Mouse (Mus musculus): ENCODE data around the gene Iars2. TPM values are rescaled to one million over a fixed set of nuclear protein-coding genes. Genes with fewer than 3 reads are reported as not detected.

The Iars2 gene
- polyA plus RNA-seq, 1 experiment = not detected

DNA sequence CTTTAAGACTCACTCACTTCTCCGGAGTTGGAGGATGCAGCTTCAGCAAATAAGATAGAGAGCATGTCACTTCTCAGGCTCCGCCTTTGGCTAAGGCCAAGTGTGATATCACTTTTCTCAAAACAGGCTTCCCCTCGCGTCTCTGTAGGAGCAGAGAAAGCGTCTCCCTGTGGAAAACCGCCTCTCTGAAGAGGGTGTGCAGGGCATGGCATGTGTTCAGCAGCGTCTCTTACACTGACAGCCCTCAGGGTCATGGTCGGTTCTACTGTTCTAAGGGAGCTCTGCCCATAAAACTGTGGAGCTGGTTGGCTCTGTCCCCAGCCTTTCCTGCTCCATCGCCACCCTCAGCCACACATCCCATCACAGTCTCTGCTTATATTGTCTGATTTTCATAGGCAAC is 49.9 kb downstream of the Iars2 start:
- 82% methylated on average over 9 of the region's 9 CpGs for WGBS
- Histone ChIP-seq H3K27ac (ENCODE audit: insufficient read depth, low read depth, low read length) (no peak overlapping the region), H3K4me1 (ENCODE audit: control insufficient read depth, insufficient read depth, low read length) (no peaks in the 10 kb centered on the region), H3K4me3 (ENCODE audit: insufficient read depth, low read depth, low read length) (no peak overlapping the region)
- no peak for TF ChIP-seq POLR2A (IDR thresholded peaks at IDR 0.05; ENCODE audit: insufficient read depth, low read depth, low read length)
- no peak for TF ChIP-seq CTCF (IDR thresholded peaks at IDR 0.05; ENCODE audit: insufficient read depth, low read depth, low read length)

DNA sequence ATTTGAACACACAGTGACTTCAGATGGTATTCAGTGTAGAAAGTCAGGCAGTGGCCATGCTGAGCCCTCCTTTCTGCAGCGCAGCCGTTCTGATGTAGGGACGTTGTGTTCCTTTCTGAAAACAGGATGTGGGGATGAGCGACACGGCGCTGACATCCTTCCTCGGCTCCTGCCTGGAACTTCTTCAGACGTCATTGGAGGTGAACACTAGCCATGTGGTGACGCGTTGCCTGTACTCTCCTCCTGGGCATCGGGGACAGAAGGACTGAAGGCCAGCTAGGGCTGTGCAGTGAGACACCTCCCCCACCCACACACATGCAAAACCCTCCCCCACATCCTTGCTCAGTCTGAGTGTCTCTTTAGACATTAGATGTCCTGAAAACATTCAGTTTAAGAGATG is 52.2 kb downstream of the Iars2 start:
- H3K4me3 ChIP-seq (ENCODE audit: insufficient read depth, low read depth, low read length) = no peak overlapping the region
- H3K4me1 ChIP-seq (ENCODE audit: control insufficient read depth, insufficient read depth, low read length) = no peaks in the 10 kb centered on the region
- TF ChIP-seq POLR2A (IDR thresholded peaks at IDR 0.05; ENCODE audit: insufficient read depth, low read depth, low read length) = no peak
- no peak for TF ChIP-seq CTCF (IDR thresholded peaks at IDR 0.05; ENCODE audit: insufficient read depth, low read depth, low read length)
- H3K27ac ChIP-seq (ENCODE audit: insufficient read depth, low read depth, low read length) = no peak overlapping the region
- WGBS = 88% methylated on average over 11 of the region's 11 CpGs

DNA sequence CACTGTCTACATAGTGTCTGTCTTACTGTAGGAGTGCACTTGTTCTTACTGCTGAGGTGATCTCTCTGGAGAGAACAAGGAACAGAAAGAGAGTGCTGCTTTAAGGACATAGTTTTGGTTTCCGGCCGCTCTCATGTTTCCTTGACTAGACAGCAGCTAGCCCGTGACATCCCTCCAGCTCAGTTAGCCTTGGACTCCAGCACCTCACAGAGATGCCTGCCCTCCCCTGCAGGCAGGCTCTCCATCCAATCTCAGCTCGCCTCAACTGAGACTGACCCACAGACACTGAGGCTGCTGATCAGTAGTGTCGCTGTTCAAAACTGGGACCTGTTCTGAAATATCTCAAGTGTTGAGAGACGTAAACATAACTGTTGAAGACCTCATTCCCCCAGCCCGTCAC is 53.2 kb downstream of the Iars2 start:
- TF ChIP-seq POLR2A (IDR thresholded peaks at IDR 0.05; ENCODE audit: insufficient read depth, low read depth, low read length) (no peak), CTCF (IDR thresholded peaks at IDR 0.05; ENCODE audit: insufficient read depth, low read depth, low read length) (no peak)
- H3K4me1 ChIP-seq (ENCODE audit: control insufficient read depth, insufficient read depth, low read length) = no peaks in the 10 kb centered on the region
- WGBS = 93% methylated on average over 7 of the region's 7 CpGs
- H3K27ac ChIP-seq (ENCODE audit: insufficient read depth, low read depth, low read length) = no peak overlapping the region
- no peak overlapping the region for H3K4me3 ChIP-seq (ENCODE audit: insufficient read depth, low read depth, low read length)

DNA sequence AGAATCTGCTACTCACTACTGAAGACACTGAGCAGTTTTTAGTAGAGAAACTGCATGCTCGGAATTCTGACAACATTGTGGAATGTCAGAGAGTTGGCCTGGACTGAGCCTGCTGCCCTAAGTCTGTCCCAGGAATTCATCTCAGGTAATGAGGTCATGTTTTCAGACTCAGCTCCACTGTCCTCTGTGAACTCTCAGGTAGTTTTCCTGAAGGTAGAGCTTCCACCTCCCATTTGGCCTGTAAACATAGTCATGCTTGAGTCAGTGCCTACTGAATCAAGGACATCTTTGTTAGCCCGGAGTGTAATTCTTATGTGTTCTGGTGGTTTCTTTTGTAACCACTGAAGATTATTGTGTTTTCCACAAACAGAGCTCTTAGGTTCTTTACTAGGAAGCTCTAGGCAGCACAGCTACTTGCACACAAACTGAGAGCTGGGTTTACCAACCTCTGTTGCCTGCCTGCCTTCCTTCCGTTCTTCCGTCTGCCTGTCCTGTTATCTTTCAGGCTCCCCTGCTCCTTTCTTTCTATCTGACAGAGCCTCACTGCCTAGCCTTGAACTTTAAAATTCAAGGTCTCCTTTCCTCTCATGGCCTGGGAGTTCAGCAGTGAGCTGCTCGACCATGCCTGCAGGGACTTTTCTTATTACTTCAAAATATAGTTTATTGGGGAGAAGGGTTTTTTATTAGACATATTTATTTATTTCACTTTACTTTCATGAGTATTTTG is 54.2 kb downstream of the Iars2 start:
- TF ChIP-seq CTCF (IDR thresholded peaks at IDR 0.05; ENCODE audit: insufficient read depth, low read depth, low read length) = no peak
- TF ChIP-seq POLR2A (IDR thresholded peaks at IDR 0.05; ENCODE audit: insufficient read depth, low read depth, low read length) = no peak
- Histone ChIP-seq H3K4me3 (ENCODE audit: insufficient read depth, low read depth, low read length) (no peak overlapping the region), H3K27ac (ENCODE audit: insufficient read depth, low read depth, low read length) (no peak overlapping the region), H3K4me1 (ENCODE audit: control insufficient read depth, insufficient read depth, low read length) (no peaks in the 10 kb centered on the region)
- WGBS = 84% methylated on average over 5 of the region's 5 CpGs

DNA sequence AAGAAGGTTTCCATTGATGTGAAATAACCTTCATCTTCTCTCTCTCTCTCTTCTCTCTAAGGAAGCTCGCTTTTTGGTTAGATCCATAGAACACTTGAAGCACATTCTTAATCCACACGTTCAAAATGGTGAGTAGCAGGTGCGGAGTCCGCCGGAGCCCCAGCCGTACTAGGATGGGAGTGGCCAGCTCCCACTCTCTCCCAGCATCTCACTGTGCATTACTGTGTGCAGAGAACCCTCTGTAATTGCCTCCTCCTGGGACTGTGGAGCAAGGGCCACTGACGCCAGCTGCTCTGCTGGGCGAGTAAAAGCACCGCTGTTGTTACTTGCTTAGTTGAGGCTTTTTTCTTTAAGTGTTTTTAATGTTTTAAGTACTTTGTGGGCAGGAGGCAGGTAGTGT is 57.8 kb downstream of the Iars2 start:
- no peak overlapping the region for H3K4me3 ChIP-seq (ENCODE audit: insufficient read depth, low read depth, low read length)
- no peak for TF ChIP-seq POLR2A (IDR thresholded peaks at IDR 0.05; ENCODE audit: insufficient read depth, low read depth, low read length)
- no peak for TF ChIP-seq CTCF (IDR thresholded peaks at IDR 0.05; ENCODE audit: insufficient read depth, low read depth, low read length)
- no peak overlapping the region for H3K27ac ChIP-seq (ENCODE audit: insufficient read depth, low read depth, low read length)
- H3K4me1 ChIP-seq (ENCODE audit: control insufficient read depth, insufficient read depth, low read length) = no peaks in the 10 kb centered on the region
- 87% methylated on average over 9 of the region's 9 CpGs for WGBS

DNA sequence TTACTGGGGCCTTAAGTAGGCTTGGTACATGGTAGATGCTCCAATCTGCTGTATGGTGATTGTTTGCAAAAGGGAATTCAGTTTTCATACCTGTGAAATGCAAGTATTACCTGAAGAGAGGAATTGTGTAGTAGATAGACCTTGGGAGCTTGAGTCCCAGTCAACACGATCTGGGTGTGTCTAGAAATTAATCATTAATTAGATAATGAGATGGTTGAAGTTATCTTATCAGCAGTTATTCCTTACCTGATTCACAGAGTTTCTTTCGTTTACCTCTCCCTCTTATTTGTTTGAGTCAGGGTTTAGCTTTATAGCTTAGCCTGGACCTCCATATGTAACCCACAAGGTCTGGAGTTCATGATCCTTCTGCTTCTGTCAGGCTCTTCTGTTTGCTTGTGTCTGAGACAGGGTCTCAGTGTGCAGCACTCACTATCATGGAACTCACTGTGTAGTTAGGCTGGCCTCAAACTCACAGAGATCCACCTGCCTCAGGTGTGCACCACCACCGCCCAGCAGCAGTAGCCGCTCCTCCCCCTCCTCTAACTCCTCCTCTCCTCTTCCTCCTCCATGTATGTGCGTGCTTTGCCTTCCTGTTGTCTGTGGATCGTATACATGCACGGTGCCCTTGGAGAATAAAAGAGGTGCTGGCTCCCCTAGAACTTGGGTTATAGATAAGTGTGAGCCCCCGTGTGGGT is 58.6 kb downstream of the Iars2 start:
- no peak for TF ChIP-seq CTCF (IDR thresholded peaks at IDR 0.05; ENCODE audit: insufficient read depth, low read depth, low read length)
- no peak for TF ChIP-seq POLR2A (IDR thresholded peaks at IDR 0.05; ENCODE audit: insufficient read depth, low read depth, low read length)
- H3K4me3 ChIP-seq (ENCODE audit: insufficient read depth, low read depth, low read length) = no peak overlapping the region
- H3K27ac ChIP-seq (ENCODE audit: insufficient read depth, low read depth, low read length) = no peak overlapping the region
- H3K4me1 ChIP-seq (ENCODE audit: control insufficient read depth, insufficient read depth, low read length) = no peaks in the 10 kb centered on the region
- 97% methylated on average over 8 of the region's 8 CpGs for WGBS

DNA sequence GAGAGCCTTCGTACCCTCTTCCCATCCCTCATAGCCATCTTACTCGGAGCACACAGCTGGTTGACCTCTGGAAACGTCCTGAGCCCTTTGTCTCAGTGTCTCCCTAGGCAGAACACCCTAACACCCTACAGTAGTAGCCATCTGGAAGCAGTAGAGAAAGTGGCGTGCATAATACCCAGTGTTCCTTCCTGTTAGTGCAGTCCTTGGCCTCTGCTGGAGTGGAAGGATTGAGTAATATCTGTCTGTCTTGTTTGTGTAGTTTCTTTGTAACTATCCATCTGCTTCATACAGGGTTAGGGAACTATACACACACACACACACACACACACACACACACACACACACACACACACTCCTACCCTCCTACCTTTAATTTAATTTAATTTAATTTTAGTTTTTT is 60.5 kb downstream of the Iars2 start:
- 87% methylated on average over 4 of the region's 4 CpGs for WGBS
- Histone ChIP-seq H3K4me3 (ENCODE audit: insufficient read depth, low read depth, low read length) (no peak overlapping the region), H3K4me1 (ENCODE audit: control insufficient read depth, insufficient read depth, low read length) (no peaks in the 10 kb centered on the region), H3K27ac (ENCODE audit: insufficient read depth, low read depth, low read length) (no peak overlapping the region)
- TF ChIP-seq POLR2A (IDR thresholded peaks at IDR 0.05; ENCODE audit: insufficient read depth, low read depth, low read length) = no peak
- no peak for TF ChIP-seq CTCF (IDR thresholded peaks at IDR 0.05; ENCODE audit: insufficient read depth, low read depth, low read length)

DNA sequence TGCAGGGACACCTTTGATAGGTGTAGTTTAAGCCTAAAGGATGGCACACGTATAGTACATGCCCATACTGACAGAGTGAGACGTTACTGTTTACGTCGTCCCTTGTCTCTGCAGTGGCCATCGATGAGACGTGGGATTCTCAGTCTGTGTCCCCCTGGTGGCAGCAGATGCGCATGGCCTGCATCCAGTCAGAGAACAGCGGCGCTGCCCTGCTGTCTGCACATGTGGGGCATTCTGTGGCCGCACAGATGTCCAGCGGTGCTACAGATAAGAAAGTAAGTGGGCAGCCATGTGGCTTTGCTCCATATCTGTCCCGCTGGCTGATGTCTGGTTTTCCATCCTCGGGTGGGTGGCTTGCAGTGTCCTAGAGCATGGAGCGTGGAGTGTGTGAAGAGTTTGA is 66.6 kb downstream of the Iars2 start:
- TF ChIP-seq CTCF (IDR thresholded peaks at IDR 0.05; ENCODE audit: insufficient read depth, low read depth, low read length) (no peak), POLR2A (IDR thresholded peaks at IDR 0.05; ENCODE audit: insufficient read depth, low read depth, low read length) (no peak)

DNA sequence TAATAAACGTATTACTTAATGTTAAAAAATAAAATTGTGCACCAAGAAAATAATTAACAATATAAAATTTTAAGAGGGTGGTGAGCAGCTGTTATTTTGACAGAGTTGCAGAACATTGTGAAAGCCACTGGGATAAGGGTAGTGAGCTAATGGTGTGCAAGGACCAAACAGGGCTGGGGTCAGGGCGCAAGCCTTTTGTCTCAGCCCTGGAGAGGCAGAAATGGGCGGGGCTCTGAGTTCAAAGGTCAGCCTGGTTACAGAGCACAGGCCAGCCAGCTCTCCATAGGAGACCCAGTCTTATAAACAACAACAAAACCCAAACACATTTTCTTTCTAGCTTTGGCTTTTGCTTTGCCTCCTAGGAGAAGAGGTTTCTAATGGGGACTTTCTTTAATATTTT is 72.4 kb downstream of the Iars2 start:
- TF ChIP-seq POLR2A (IDR thresholded peaks at IDR 0.05; ENCODE audit: insufficient read depth, low read depth, low read length) = no peak
- TF ChIP-seq CTCF (IDR thresholded peaks at IDR 0.05; ENCODE audit: insufficient read depth, low read depth, low read length) = no peak
- H3K4me1 ChIP-seq (ENCODE audit: control insufficient read depth, insufficient read depth, low read length) = peaks cover 8% of the 10 kb centered on the region
- WGBS = 62% methylated on average over 3 of the region's 3 CpGs

More for the DNA sequence above, 66.6 kb downstream of the Iars2 start:
- H3K27ac ChIP-seq (ENCODE audit: insufficient read depth, low read depth, low read length) = no peak overlapping the region
- no peaks in the 10 kb centered on the region for H3K4me1 ChIP-seq (ENCODE audit: control insufficient read depth, insufficient read depth, low read length)
- 70% methylated on average over 14 of the region's 14 CpGs for WGBS
- no peak overlapping the region for H3K4me3 ChIP-seq (ENCODE audit: insufficient read depth, low read depth, low read length)

More for the DNA sequence above, 72.4 kb downstream of the Iars2 start:
- Histone ChIP-seq H3K27ac (ENCODE audit: insufficient read depth, low read depth, low read length) (no peak overlapping the region), H3K4me3 (ENCODE audit: insufficient read depth, low read depth, low read length) (no peak overlapping the region)
